Mouse (Mus musculus) hindbrain, postnatal 0 days (tissue): Measurements from ENCODE around the gene Mcemp1. TPM values are rescaled to one million over a fixed set of nuclear protein-coding genes. Genes with fewer than 3 reads are reported as not detected.

ENCODE experiments used
- ATAC-seq: fragments of 200-750 bp; cut with Nextera tagmentation; 2 replicates; pipeline ENCODE4 v1.8.0; 2017; ENCODE audit warnings: mild to moderate bottlenecking, moderate TSS enrichment, moderate library complexity
- DNase-seq: peaks from one replicate; pipeline ENCODE4 v3.0.0-alpha.2; 2015; ENCODE audit warnings: low spot score
- H3K27ac ChIP-seq: fragments of 300-500 bp; sonication (generic); 2 replicates; pipeline ENCODE4 v1.5.1; 2014; ENCODE audit warnings: mild to moderate bottlenecking
- H3K27me3 ChIP-seq: fragments of 300-500 bp; sonication (generic); 2 replicates; pipeline ENCODE4 v1.6.1; 2014; ENCODE audit warnings: low read length, mixed read lengths; ENCODE audit not compliant: insufficient read depth
- H3K36me3 ChIP-seq: fragments of 300-500 bp; sonication (generic); 2 replicates; pipeline ENCODE4 v1.6.1; 2014; ENCODE audit warnings: low read length, mixed read lengths; ENCODE audit not compliant: insufficient read depth
- H3K4me1 ChIP-seq: fragments of 300-500 bp; sonication (generic); 2 replicates; pipeline ENCODE4 v1.6.1; 2014; ENCODE audit warnings: antibody characterized with exemption, low read length, mixed read lengths; ENCODE audit not compliant: insufficient read depth
- H3K4me2 ChIP-seq: fragments of 300-500 bp; sonication (generic); 2 replicates; pipeline ENCODE4 v1.6.1; 2014; ENCODE audit warnings: low read depth, mild to moderate bottlenecking, low read length, moderate library complexity, mixed read lengths
- H3K4me3 ChIP-seq: fragments of 300-500 bp; sonication (generic); 2 replicates; pipeline ENCODE4 v1.5.1; 2014; ENCODE audit warnings: low read length
- H3K9ac ChIP-seq: fragments of 300-500 bp; sonication (generic); replicated peaks from 2 replicates; pipeline ENCODE4 v1.6.1; 2014; ENCODE audit warnings: mild to moderate bottlenecking, low read length, moderate library complexity, mixed read lengths
- H3K9me3 ChIP-seq: fragments of 300-500 bp; sonication (generic); 2 replicates; pipeline ENCODE4 v1.6.1; 2016; ENCODE audit warnings: low read length, mixed read lengths
- CTCF ChIP-seq: IDR thresholded peaks from 2 replicates; pipeline ENCODE4 v1.5.1; 2016; ENCODE audit warnings: antibody characterized with exemption, control low read depth, low read depth
- WGBS: fragments of 180-500 bp; shearing (Covaris S2); extraction: QIAGEN DNeasy Blood & Tissue Kit; methylation state at CpG from one replicate; pipeline ENCODE4 v1.1.7; 2014; 5-methylcytosine and 5-hydroxymethylcytosine counted together
- polyA plus RNA-seq: library from polyadenylated mRNA; unstranded; fragments of >200 nt; fragmentation: Nextera tagmentation; extraction: Ambion mirVana; gene quantifications from 2 replicates; pipeline ENCODE4 v1.2.1, GENCODE M21; 2015
- total RNA-seq: library from RNA; depleted of rRNA; stranded (reverse); fragments of >200 nt; gene quantifications from 2 replicates; pipeline ENCODE4 v1.2.3, GENCODE M21; 2014

Mcemp1 gene
- total and polyA plus RNA-seq, 2 experiments from 2014 or later = 0.09 TPM; not detected in 1

- no peaks in the 10 kb centered on the region for H3K27me3 ChIP-seq
- H3K27ac ChIP-seq = no peak within 1 kb of the TSS
- no peaks in the 10 kb centered on the region for H3K9me3 ChIP-seq
- 4% methylated on average over 47 of the region's 47 CpGs for WGBS
- peak within 1 kb of the TSS; percentile 63 for H3K4me2 ChIP-seq
- DNase-seq = peak; percentile 62
- peak; percentile 80 for ATAC-seq
- peak within 1 kb of the TSS; percentile 41 for H3K9ac ChIP-seq
- peaks cover 8% of the 10 kb centered on the region; the same call in 1 of the 2 replicates for H3K4me1 ChIP-seq
- H3K4me3 ChIP-seq = peak within 1 kb of the TSS; percentile 45
- no peaks in the 10 kb centered on the region for H3K36me3 ChIP-seq
- no peak for TF ChIP-seq CTCF
Measured at GRCm38 (mm10) chr8:3630647-3631477, 34.7 kb upstream of the Mcemp1 start, which contains the start of gene Stxbp2. Gene Stxbp2 (plus strand): TSS chr8:3630955.

DNA sequence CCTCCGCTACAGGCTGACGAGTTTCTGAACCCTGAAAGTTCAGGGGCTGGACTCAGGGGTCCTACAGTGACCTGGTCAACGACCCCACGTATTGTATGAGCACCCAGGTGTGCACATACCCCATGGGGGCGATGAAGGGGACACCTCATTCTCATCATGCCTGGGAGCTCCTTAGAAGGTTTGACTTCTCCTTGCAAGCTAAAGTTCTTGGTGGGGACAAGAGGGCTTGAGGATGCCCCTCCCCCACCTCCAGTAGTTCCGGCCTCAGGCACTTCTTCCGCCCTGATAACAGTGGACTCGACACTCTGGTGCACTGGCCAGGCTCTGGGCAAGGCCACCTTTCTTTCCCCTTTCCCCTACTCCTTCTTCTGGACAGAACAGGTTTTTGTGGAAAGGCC, 34.1 kb upstream of the Mcemp1 start:
- H3K27ac ChIP-seq = no peak overlapping the region
- peak overlapping the region; percentile 63 for H3K4me2 ChIP-seq
- no peak for TF ChIP-seq CTCF
- no peaks in the 10 kb centered on the region for H3K9me3 ChIP-seq
- DNase-seq (no peak), ATAC-seq (no peak)
- H3K9ac ChIP-seq = peak overlapping the region; percentile 41; the same call in 1 of the 2 replicates
- no peaks in the 10 kb centered on the region for H3K36me3 ChIP-seq
- no peaks in the 10 kb centered on the region for H3K27me3 ChIP-seq
- H3K4me1 ChIP-seq = peaks cover 8% of the 10 kb centered on the region; the same call in 1 of the 2 replicates
- peak overlapping the region; percentile 45 for H3K4me3 ChIP-seq
- WGBS = 18% methylated on average over 8 of the region's 8 CpGs

DNA sequence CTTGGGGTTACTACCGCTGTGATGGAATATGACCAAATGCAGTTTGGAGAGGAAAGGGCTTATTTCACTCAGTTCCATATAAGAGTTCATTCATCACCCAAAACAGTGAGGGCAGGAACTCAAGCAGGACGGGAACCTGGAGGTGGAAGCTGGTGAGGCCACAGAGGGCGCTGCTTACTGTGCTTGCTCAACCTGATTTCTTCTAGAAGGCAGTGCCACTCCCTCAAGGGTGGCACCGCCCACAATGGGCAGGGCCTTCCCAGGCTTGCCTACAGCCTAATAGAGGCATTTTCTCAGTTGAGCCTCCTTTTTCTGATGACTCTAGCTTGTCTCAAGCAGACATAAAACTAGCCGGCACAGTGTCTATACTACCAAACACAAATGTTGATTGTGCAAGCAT, 19.8 kb upstream of the Mcemp1 start:
- Histone ChIP-seq H3K4me2 (no peak overlapping the region), H3K27me3 (no peaks in the 10 kb centered on the region), H3K36me3 (no peaks in the 10 kb centered on the region), H3K4me3 (no peak overlapping the region), H3K9me3 (no peaks in the 10 kb centered on the region), H3K9ac (no peak overlapping the region), H3K27ac (no peak overlapping the region), H3K4me1 (no peaks in the 10 kb centered on the region)
- TF ChIP-seq CTCF = 0 out of 2 replicates have a peak, but pooled peaks have one; percentile 15
- peak; percentile 21 for DNase-seq
- WGBS = 23% methylated on average over 5 of the region's 5 CpGs
- 0 out of 2 replicates have a peak, but pooled peaks have one; percentile 41 for ATAC-seq

DNA sequence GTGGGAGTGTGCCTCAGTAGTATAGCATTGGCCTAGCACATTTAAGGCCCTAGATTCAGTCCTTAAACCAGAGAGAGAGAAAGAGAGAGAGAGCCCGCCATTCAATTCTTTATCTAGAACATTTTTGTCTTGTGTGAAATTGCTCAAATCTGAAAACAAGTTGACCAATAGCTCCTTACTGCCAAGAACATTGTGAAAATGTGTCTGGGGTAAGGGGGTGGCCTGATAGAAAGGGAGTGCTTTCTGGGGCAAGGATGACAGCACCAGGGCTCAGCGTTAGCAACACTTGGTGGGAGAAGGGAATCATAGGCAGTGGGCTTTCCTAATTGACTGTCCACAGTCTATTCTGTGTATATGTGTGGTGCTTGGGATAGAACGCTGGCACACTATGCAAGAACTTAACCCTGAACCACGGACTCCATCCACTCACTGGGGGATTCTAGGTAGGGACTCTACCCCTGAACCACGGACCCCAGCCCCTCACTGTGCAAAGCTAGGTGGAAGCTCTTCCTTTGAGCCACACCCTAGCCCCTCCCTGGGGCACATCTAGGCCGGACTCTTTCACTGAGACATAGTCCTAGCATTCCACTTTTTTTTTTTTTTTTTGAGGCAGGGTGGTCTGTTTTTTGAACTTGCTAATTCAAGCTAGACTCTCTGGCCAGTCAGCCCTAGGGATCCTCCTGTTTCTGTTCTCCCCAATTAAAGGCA, 18.6 kb upstream of the Mcemp1 start:
- no peaks in the 10 kb centered on the region for H3K36me3 ChIP-seq
- ATAC-seq = no peak
- 84% methylated on average over 6 of the region's 6 CpGs for WGBS

DNA sequence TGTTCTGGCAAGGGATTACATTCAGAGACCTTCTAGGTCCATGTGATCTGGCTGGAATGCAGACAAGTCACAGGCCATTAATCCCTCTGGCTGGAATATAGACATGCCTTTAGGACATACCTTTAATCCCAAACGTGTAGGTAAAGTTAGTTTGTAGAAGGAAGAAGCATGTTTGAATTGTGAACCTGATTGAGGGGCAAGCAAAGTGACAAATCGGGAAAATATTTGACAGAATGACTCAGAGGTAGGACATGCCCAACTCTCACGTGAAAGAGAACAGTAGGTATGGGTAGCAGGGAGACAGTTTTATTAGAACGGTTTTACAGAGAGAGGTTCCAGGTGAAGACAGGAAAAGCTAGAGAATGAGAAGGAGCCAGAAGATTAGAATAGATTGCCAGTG, 18.0 kb upstream of the Mcemp1 start:
- Histone ChIP-seq H3K9ac (no peak overlapping the region), H3K9me3 (no peaks in the 10 kb centered on the region), H3K27me3 (no peaks in the 10 kb centered on the region), H3K4me2 (no peak overlapping the region), H3K36me3 (no peaks in the 10 kb centered on the region), H3K4me3 (no peak overlapping the region), H3K27ac (no peak overlapping the region), H3K4me1 (no peaks in the 10 kb centered on the region)
- 76% methylated on average over 4 of the region's 4 CpGs for whole genome bisulfite sequencing
- no peak for DNase-seq
- ATAC-seq = no peak
- TF ChIP-seq CTCF = no peak

More for the DNA sequence above, 18.6 kb upstream of the Mcemp1 start:
- no peak overlapping the region for H3K27ac ChIP-seq
- no peak for DNase-seq
- no peaks in the 10 kb centered on the region for H3K9me3 ChIP-seq
- H3K4me1 ChIP-seq = no peaks in the 10 kb centered on the region
- H3K9ac ChIP-seq = no peak overlapping the region
- H3K27me3 ChIP-seq = no peaks in the 10 kb centered on the region
- H3K4me3 ChIP-seq = no peak overlapping the region
- TF ChIP-seq CTCF = no peak
- no peak overlapping the region for H3K4me2 ChIP-seq

- Histone ChIP-seq H3K4me3 (no peak overlapping the region), H3K4me2 (no peak overlapping the region), H3K27me3 (no peaks in the 10 kb centered on the region), H3K9me3 (no peaks in the 10 kb centered on the region), H3K27ac (no peak overlapping the region), H3K9ac (no peak overlapping the region), H3K4me1 (no peaks in the 10 kb centered on the region), H3K36me3 (no peaks in the 10 kb centered on the region)
- WGBS = 75% methylated on average over 2 of the region's 2 CpGs
- DNase-seq = no peak
- TF ChIP-seq CTCF = no peak
- no peak for ATAC-seq
Measured at GRCm38 (mm10) chr8:3648268-3648667, 17.3 kb upstream of the Mcemp1 start.
